Mouse (Mus musculus) lung, postnatal 0 days (tissue): ENCODE measurements around the gene Asrgl1. TPM values are rescaled to one million over a fixed set of nuclear protein-coding genes. Genes with fewer than 3 reads are reported as not detected.
"Not testable (repeated sequence)": the region's sequence is repeated elsewhere in the genome, so short reads cannot be mapped to it uniquely, and the experiment has no call there.

Source experiments
- ATAC-seq: fragments of 200-750 bp; cut with Nextera tagmentation; 2 replicates; pipeline ENCODE4 v1.8.0; 2017; ENCODE audit warnings: moderate library complexity
- DNase-seq: peaks from one replicate; pipeline ENCODE4 v3.0.0-alpha.2; 2016; ENCODE audit warnings: low spot score
- H3K27ac ChIP-seq: fragments of 300-500 bp; sonication (generic); 2 replicates; pipeline ENCODE4 v1.5.1; 2014; ENCODE audit warnings: antibody characterized with exemption, mild to moderate bottlenecking, low read length, mixed read lengths
- H3K27me3 ChIP-seq: fragments of 300-500 bp; sonication (generic); replicated peaks from 2 replicates; pipeline ENCODE4 v1.6.1; 2014; ENCODE audit warnings: low read length, mixed read lengths; ENCODE audit not compliant: insufficient read depth
- H3K36me3 ChIP-seq: fragments of 300-500 bp; sonication (generic); 2 replicates; pipeline ENCODE4 v1.6.1; 2014; ENCODE audit warnings: low read length, mixed read lengths; ENCODE audit not compliant: insufficient read depth
- H3K4me1 ChIP-seq: fragments of 300-500 bp; sonication (generic); 2 replicates; pipeline ENCODE4 v1.6.1; 2014; ENCODE audit warnings: antibody characterized with exemption, low read depth, low read length, mixed read lengths; ENCODE audit not compliant: insufficient read depth
- H3K4me2 ChIP-seq: fragments of 300-500 bp; sonication (generic); replicated peaks from 2 replicates; pipeline ENCODE4 v1.6.1; 2014; ENCODE audit warnings: low read depth, mild to moderate bottlenecking, low read length, moderate library complexity, mixed read lengths
- H3K4me3 ChIP-seq: fragments of 300-500 bp; sonication (generic); 2 replicates; pipeline ENCODE4 v1.5.1; 2014; ENCODE audit warnings: low read depth, low read length
- H3K9ac ChIP-seq: fragments of 300-500 bp; sonication (generic); replicated peaks from 2 replicates; pipeline ENCODE4 v1.6.1; 2014; ENCODE audit warnings: low read depth, mild to moderate bottlenecking
- H3K9me3 ChIP-seq: fragments of 300-500 bp; sonication (generic); 2 replicates; pipeline ENCODE4 v1.6.1; 2016; ENCODE audit warnings: low read length, mixed read lengths
- CTCF ChIP-seq: IDR thresholded peaks from 2 replicates; pipeline ENCODE4 v1.5.1; 2016; ENCODE audit warnings: antibody characterized with exemption, mild to moderate bottlenecking
- EP300 ChIP-seq: IDR thresholded peaks from 2 replicates; pipeline ENCODE4 v1.6.1; 2016; ENCODE audit warnings: antibody characterized with exemption, mild to moderate bottlenecking, control low read depth
- WGBS: fragments of 180-500 bp; shearing (Covaris S2); extraction: QIAGEN DNeasy Blood & Tissue Kit; methylation state at CpG from one replicate; pipeline ENCODE4 v1.1.7; 2014; 5-methylcytosine and 5-hydroxymethylcytosine counted together
- polyA plus RNA-seq: library from polyadenylated mRNA; unstranded; fragments of >200 nt; fragmentation: Nextera tagmentation; extraction: Ambion mirVana; gene quantifications from 2 replicates; pipeline ENCODE4 v1.2.1, GENCODE M21; 2015

Gene Asrgl1
- 5.9 and 7.9 TPM in 2 replicates for polyA plus RNA-seq

- WGBS: 11% methylated on average over 31 of the region's 31 CpGs
- DNase-seq: peak; percentile 93
- H3K9me3 ChIP-seq: no peaks in the 10 kb centered on the region
- peak; percentile 98 for ATAC-seq
- peak within 1 kb of the TSS; percentile 100 for H3K4me2 ChIP-seq
- H3K27me3 ChIP-seq: no peaks in the 10 kb centered on the region
- 0 out of 2 replicates have a peak within 1 kb of the TSS, but pooled peaks have one; percentile 9 for H3K27ac ChIP-seq
- peak within 1 kb of the TSS; percentile 58 for H3K9ac ChIP-seq
- TF ChIP-seq EP300 (no peak), CTCF (no peak)
- no peaks in the 10 kb centered on the region for H3K36me3 ChIP-seq
- H3K4me3 ChIP-seq: peak within 1 kb of the TSS; percentile 70
- H3K4me1 ChIP-seq: no peaks in the 10 kb centered on the region; the same call in 1 of the 2 replicates
These were observed at the start of gene Asrgl1 for GRCm38 (mm10) chr19:9135512-9136331. Gene Asrgl1 (minus strand): TSS chr19:9135636.

GRCm38 (mm10) chr19:9146214-9146613 is 10.8 kb upstream of the Asrgl1 start:
- Histone ChIP-seq H3K9me3 (no peaks in the 10 kb centered on the region), H3K36me3 (no peaks in the 10 kb centered on the region), H3K9ac (no peak overlapping the region), H3K4me1 (no peaks in the 10 kb centered on the region), H3K4me3 (no peak overlapping the region), H3K4me2 (no peak overlapping the region), H3K27ac (no peak overlapping the region), H3K27me3 (no peaks in the 10 kb centered on the region)
- 60% methylated on average over 4 of the region's 4 CpGs for WGBS
- DNase-seq: no peak
- TF ChIP-seq CTCF (no peak), EP300 (no peak)
- no peak for ATAC-seq

- no peak for ATAC-seq
These were observed 8.2 kb upstream of the Asrgl1 start for GRCm38 (mm10) chr19:9143639-9144125.

GRCm38 (mm10) chr19:9143230-9143629 is 7.8 kb upstream of the Asrgl1 start:
- no peak overlapping the region for H3K9ac ChIP-seq
- no peak overlapping the region for H3K27ac ChIP-seq
- no peaks in the 10 kb centered on the region for H3K36me3 ChIP-seq
- no peak for TF ChIP-seq CTCF
- no peak for TF ChIP-seq EP300
- WGBS: 78% methylated on average over 2 of the region's 2 CpGs
- H3K27me3 ChIP-seq: no peaks in the 10 kb centered on the region
- ATAC-seq: no peak
- DNase-seq: no peak
- no peaks in the 10 kb centered on the region for H3K9me3 ChIP-seq
- H3K4me2 ChIP-seq: no peak overlapping the region
- H3K4me3 ChIP-seq: no peak overlapping the region
- H3K4me1 ChIP-seq: no peaks in the 10 kb centered on the region

More at GRCm38 (mm10) chr19:9143639-9144125, 8.2 kb upstream of the Asrgl1 start:
- no peak for TF ChIP-seq EP300
- TF ChIP-seq CTCF: no peak
- no peaks in the 10 kb centered on the region for H3K4me1 ChIP-seq
- no peak for DNase-seq
- no peaks in the 10 kb centered on the region for H3K27me3 ChIP-seq
- no peaks in the 10 kb centered on the region for H3K9me3 ChIP-seq
- H3K27ac ChIP-seq: no peak overlapping the region
- H3K4me2 ChIP-seq: no peak overlapping the region
- H3K36me3 ChIP-seq: no peaks in the 10 kb centered on the region
- no peak overlapping the region for H3K4me3 ChIP-seq
- no peak overlapping the region for H3K9ac ChIP-seq

- not testable (repeated sequence) for H3K4me3 ChIP-seq, H3K4me2 ChIP-seq, H3K27me3 ChIP-seq, H3K9me3 ChIP-seq, H3K9ac ChIP-seq, ATAC-seq, H3K27ac ChIP-seq, DNase-seq, H3K4me1 ChIP-seq, H3K36me3 ChIP-seq
- WGBS: 70% methylated on average over 1 of the region's 1 CpGs
These were observed 4.9 kb upstream of the Asrgl1 start for GRCm38 (mm10) chr19:9140361-9140760.

- WGBS: 85% methylated on average over 1 of the region's 1 CpGs
- H3K27ac ChIP-seq: no peak overlapping the region
- no peak overlapping the region for H3K9ac ChIP-seq
- no peak for TF ChIP-seq CTCF
- no peaks in the 10 kb centered on the region for H3K9me3 ChIP-seq
- no peaks in the 10 kb centered on the region for H3K36me3 ChIP-seq
- DNase-seq (no peak), ATAC-seq (no peak)
- H3K4me3 ChIP-seq: no peak overlapping the region
- no peaks in the 10 kb centered on the region; the same call in 1 of the 2 replicates for H3K4me1 ChIP-seq
- H3K27me3 ChIP-seq: no peaks in the 10 kb centered on the region
- no peak overlapping the region for H3K4me2 ChIP-seq
These were observed 1.7 kb upstream of the Asrgl1 start for GRCm38 (mm10) chr19:9137159-9137558.
